Mouse (Mus musculus) midbrain, embryonic 11.5 days (tissue): ENCODE measurements at regions not wholly inside any gene's neighbourhood (a gene's known extent, or its start where the extent isn't known, plus 50 kb on each side); places are given as distances from the start of the nearest gene placed in this dataset.
"Not testable (repeated sequence)": the region's sequence is repeated elsewhere in the genome, so short reads cannot be mapped to it uniquely, and the experiment has no call there.

ENCODE experiments used
- ATAC-seq: fragments of 200-750 bp; cut with Nextera tagmentation; 2 replicates; pipeline ENCODE4 v1.8.0; 2017; ENCODE audit warnings: moderate TSS enrichment, moderate library complexity; ENCODE audit not compliant: low FRiP score
- DNase-seq: peaks from one replicate; pipeline ENCODE4 v3.0.0; 2015; ENCODE audit warnings: low spot score; ENCODE audit errors: missing footprints
- H3K27ac ChIP-seq: fragments of 300-500 bp; sonication (generic); 2 replicates; pipeline ENCODE4 v1.5.1; 2014; ENCODE audit warnings: low read depth, low read length
- H3K27me3 ChIP-seq: fragments of 300-500 bp; sonication (generic); 2 replicates; pipeline ENCODE4 v1.6.1; 2014; ENCODE audit warnings: mild to moderate bottlenecking, low read length, moderate library complexity, mixed read lengths; ENCODE audit not compliant: control insufficient read depth, insufficient read depth
- H3K36me3 ChIP-seq: fragments of 300-500 bp; sonication (generic); 2 replicates; pipeline ENCODE4 v1.6.1; 2014; ENCODE audit warnings: mild to moderate bottlenecking, low read length, moderate library complexity, mixed read lengths; ENCODE audit not compliant: control insufficient read depth, insufficient read depth
- H3K4me1 ChIP-seq: fragments of 300-500 bp; sonication (generic); 2 replicates; pipeline ENCODE4 v1.6.1; 2014; ENCODE audit warnings: low read length; ENCODE audit not compliant: control insufficient read depth, insufficient read depth
- H3K4me2 ChIP-seq: fragments of 300-500 bp; sonication (generic); 2 replicates; pipeline ENCODE4 v1.6.1; 2014; ENCODE audit warnings: mild to moderate bottlenecking, moderate library complexity
- H3K4me3 ChIP-seq: fragments of 300-500 bp; sonication (generic); 2 replicates; pipeline ENCODE4 v1.5.1; 2014; ENCODE audit warnings: low read depth, low read length
- H3K9ac ChIP-seq: fragments of 300-500 bp; sonication (generic); 2 replicates; pipeline ENCODE4 v1.6.1; 2014; ENCODE audit warnings: low read length
- H3K9me3 ChIP-seq: fragments of 300-500 bp; sonication (generic); 2 replicates; pipeline ENCODE4 v1.6.1; 2016; ENCODE audit warnings: low read length; ENCODE audit not compliant: control insufficient read depth
- WGBS: fragments of 180-500 bp; shearing (Covaris S2); extraction: QIAGEN DNeasy Blood & Tissue Kit; methylation state at CpG from one replicate; pipeline ENCODE4 v1.1.7; 2014; 5-methylcytosine and 5-hydroxymethylcytosine counted together

DNA sequence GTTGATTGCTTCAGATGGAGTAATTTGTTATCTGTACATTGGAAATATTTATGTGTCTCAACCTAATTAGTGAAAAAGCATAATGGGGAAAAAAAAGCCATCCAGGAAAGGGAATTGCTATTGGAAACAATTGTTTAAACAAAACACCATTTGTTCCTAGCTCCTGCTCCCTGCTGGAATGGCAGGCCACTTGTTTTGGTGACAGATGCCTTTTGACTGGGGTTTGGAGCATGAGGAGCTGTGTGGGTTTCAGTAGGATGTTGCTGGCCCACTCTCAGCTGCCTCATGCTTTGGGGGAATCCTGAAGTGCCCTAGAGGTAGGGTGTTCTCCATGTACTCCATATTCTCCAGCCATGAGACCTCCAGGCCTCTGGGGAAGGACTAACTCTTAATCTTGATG, 105.5 kb downstream of the Dmrta2 start:
- peak; percentile 17 for DNase-seq
- Histone ChIP-seq H3K9me3 (no peaks in the 10 kb centered on the region), H3K4me2 (no peak overlapping the region), H3K4me1 (no peaks in the 10 kb centered on the region), H3K36me3 (no peaks in the 10 kb centered on the region), H3K9ac (no peak overlapping the region), H3K27ac (no peak overlapping the region), H3K4me3 (no peak overlapping the region), H3K27me3 (no peaks in the 10 kb centered on the region)
- ATAC-seq: no peak

DNA sequence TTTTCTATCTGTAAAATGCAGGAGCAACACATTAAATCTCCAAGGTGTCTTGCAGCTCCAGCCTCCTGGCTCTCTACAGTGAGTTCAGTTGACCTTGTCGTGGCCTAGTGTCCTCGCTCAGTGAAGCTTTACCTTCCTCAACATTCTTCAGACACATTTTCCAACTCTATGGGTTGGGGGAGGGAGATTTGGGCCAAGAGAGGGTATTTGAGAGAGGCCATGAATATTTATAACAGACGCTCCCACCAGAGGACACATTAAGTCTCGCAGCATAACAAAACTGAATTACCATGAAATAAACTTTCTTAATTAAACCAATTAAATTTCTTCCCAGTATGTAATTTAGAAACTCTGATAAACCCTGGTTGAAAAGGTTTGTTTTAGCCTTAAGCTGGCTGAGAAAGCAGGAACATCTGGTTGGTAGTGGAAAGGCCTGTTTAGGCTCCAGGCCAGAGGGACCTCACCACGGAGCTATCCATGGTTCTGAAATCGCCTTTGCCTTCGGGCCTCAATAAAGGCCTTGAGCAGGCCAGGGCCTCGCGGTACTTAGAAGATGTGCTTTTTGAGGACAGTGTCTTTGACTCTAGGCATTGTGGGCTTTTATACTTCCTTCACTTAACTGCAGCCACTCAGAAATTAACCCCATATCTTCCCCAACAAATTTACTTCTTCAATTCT, 109.9 kb downstream of the Dmrta2 start:
- 33% methylated on average over 9 of the region's 9 CpGs for WGBS
- 0 out of 2 replicates have a peak, but pooled peaks have one; percentile 52 for ATAC-seq
- no peak overlapping the region for H3K4me2 ChIP-seq

DNA sequence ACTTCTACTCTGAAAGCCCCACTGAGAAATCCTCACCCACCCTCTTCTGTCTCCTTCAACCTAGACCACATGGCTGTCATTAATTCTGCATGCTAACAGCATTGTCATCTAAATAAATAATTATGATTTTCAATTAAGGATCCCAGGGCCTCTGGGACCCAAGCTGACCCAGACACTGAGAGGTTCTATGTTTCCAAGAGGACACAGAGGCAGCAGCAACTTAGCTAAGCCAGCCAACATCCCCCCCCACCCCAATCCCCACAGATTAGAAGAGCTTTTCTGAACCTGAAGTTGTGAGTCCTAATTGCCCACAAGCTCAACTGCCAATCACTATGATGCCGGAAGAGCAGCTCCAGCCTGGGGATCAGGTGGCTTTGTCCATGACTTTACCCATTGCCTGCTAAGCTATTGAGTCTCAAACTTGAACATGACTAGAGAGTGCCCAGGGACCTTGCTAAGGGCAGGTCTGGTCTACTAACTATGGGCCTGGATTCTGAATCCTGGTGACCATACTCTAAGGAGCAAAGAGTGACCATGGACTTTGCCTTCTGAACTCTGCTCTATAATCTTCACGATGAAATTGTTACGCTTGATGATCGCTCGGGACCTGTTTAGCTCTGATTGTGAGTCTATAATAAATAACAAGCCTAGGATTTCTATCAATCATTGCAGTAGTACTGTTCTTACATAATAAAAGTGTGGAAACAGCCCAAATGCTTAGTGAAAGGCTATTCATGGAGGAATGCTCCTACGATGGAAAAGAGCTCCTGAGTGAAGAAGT, 115.4 kb downstream of the Dmrta2 start:
- Histone ChIP-seq H3K27me3 (no peaks in the 10 kb centered on the region), H3K4me3 (no peak overlapping the region), H3K9ac (no peak overlapping the region), H3K27ac (no peak overlapping the region), H3K4me2 (no peak overlapping the region), H3K4me1 (no peaks in the 10 kb centered on the region), H3K9me3 (no peaks in the 10 kb centered on the region), H3K36me3 (no peaks in the 10 kb centered on the region)
- no peak for ATAC-seq
- 88% methylated on average over 6 of the region's 6 CpGs for WGBS
- DNase-seq: no peak

More for the DNA sequence above, 109.9 kb downstream of the Dmrta2 start:
- Histone ChIP-seq H3K9me3 (no peaks in the 10 kb centered on the region), H3K36me3 (no peaks in the 10 kb centered on the region), H3K27me3 (no peaks in the 10 kb centered on the region), H3K4me3 (no peak overlapping the region), H3K27ac (no peak overlapping the region), H3K9ac (no peak overlapping the region), H3K4me1 (no peaks in the 10 kb centered on the region)
- peak; percentile 93 for DNase-seq

DNA sequence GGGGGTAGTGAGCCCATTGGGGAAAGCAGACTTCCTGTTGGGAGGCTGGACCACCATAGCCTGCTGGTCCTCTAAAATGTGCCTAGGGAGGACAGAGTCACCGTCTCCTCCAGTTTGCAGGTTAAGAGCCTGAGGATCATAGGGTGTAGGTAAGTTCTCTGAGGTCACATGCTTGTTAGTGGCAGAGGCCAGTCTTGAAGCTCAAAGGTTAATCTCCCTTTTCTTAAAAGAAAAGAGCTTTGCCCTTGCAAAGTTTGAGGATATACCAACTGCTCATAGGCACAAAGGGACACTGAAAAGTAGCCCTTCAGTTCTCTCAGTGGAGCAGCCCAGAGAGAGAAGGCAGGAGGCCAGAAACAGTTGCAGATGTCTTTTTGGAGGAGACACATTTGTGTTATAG, 116.7 kb downstream of the Dmrta2 start:
- H3K4me1 ChIP-seq: no peaks in the 10 kb centered on the region
- H3K27ac ChIP-seq: no peak overlapping the region
- ATAC-seq: no peak
- no peak overlapping the region for H3K4me3 ChIP-seq
- WGBS: 92% methylated on average over 1 of the region's 1 CpGs
- H3K4me2 ChIP-seq: no peak overlapping the region
- no peaks in the 10 kb centered on the region for H3K27me3 ChIP-seq
- no peaks in the 10 kb centered on the region for H3K9me3 ChIP-seq
- no peaks in the 10 kb centered on the region for H3K36me3 ChIP-seq
- no peak for DNase-seq
- H3K9ac ChIP-seq: no peak overlapping the region

DNA sequence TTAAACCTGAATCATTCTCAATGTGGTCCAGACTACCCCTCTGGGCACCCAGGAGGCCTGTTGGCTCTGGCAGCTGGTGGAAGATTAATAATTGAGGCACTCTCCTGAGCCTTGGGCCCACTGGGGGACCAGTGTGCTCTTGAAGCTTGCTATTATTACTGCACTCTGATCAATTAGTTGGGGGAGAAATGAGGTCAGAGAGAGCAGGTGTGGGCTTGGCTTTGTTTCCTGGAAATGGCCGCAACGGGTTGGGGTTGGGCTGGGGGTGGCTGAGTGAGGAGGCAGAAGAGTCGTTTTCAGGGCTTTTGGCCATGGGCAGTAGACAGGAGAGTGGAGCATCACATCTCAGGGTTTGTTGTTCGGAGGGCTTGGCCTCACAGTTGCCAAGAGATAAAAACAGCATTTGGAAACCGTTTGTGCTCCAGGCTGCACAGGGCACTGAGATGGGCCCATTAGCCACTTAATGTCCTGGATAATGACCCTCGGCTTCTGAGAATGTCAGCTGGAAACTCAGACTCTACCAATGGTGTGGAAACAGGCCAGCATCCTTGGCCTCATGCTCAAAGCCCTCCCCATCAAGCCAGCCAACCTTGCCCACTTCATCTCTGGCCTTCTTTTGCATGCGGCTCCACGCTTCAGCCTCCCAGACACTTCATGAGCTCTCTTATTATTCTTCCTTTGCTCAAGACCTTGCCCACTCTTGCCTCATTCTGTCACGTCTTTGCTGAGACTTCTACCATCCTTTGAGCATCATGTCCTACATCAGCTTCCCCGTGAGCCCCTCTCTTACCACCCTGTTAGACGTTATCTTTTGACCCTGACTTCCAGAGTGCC, 118.1 kb downstream of the Dmrta2 start:
- Histone ChIP-seq H3K9ac (no peak overlapping the region), H3K9me3 (no peaks in the 10 kb centered on the region), H3K4me3 (no peak overlapping the region), H3K27me3 (no peaks in the 10 kb centered on the region), H3K36me3 (no peaks in the 10 kb centered on the region), H3K4me1 (no peaks in the 10 kb centered on the region), H3K27ac (no peak overlapping the region), H3K4me2 (no peak overlapping the region)
- no peak for ATAC-seq
- WGBS: 78% methylated on average over 11 of the region's 11 CpGs
- DNase-seq: no peak

DNA sequence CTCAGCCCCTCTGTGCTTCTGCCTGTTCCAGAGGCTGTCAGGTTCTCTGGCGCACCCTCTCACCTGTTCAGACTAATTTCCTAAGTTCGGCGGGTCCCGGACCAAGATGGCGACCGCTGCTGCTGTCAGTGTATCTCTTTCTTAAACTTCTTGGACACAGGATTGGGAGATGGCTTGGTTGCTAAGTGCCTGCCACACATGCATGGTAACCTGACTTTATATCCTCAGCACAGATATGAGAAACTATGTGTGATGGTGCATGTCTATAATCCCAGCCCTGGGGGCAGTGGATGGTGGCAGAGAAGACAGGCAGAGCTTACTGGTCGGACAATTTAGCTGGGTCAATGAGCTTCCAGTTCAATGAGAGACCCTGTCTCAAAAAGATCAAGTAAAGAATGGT, 126.3 kb downstream of the Dmrta2 start:
- H3K27me3 ChIP-seq, H3K4me2 ChIP-seq, H3K27ac ChIP-seq, H3K4me1 ChIP-seq, H3K9me3 ChIP-seq, ATAC-seq, H3K36me3 ChIP-seq, H3K4me3 ChIP-seq, DNase-seq, H3K9ac ChIP-seq: not testable (repeated sequence)
- 92% methylated on average over 6 of the region's 7 CpGs for WGBS

DNA sequence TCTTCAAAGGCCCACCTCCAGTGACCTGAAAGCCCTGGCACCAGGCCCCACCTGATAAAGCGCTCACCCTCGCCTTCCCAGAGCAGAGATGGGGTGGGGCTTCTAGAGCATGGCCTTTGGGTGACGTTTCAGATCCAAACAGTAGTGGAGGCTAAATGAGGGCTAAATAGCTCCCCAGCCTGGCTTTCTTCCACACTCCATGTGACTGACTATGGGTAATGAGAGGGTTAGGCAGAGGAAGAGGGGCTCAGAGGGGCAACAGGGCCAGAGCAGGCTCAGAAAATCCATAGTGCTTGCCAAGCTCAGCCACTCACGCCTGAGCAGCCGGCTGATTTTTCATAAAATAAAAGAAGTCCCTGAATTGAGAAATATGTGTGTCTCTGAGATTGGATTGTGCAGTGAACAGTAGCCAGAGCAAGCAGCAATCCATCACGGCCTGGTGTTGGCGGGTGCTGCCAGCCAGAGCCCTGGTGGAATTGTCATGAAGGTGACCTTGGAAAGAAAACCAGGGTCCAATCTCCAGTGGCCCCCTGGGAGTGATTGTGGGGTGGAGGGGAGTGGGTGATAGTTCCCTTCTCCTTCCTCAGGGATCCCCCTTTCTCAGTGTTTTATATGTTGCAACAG, 128.9 kb downstream of the Dmrta2 start:
- H3K4me3 ChIP-seq: no peak overlapping the region
- WGBS: 84% methylated on average over 7 of the region's 7 CpGs
- H3K9me3 ChIP-seq: no peaks in the 10 kb centered on the region
- H3K4me1 ChIP-seq: no peaks in the 10 kb centered on the region
- no peak overlapping the region for H3K9ac ChIP-seq
- ATAC-seq: no peak
- DNase-seq: no peak
- no peak overlapping the region for H3K27ac ChIP-seq
- no peaks in the 10 kb centered on the region for H3K27me3 ChIP-seq
- H3K36me3 ChIP-seq: no peaks in the 10 kb centered on the region
- H3K4me2 ChIP-seq: no peak overlapping the region

DNA sequence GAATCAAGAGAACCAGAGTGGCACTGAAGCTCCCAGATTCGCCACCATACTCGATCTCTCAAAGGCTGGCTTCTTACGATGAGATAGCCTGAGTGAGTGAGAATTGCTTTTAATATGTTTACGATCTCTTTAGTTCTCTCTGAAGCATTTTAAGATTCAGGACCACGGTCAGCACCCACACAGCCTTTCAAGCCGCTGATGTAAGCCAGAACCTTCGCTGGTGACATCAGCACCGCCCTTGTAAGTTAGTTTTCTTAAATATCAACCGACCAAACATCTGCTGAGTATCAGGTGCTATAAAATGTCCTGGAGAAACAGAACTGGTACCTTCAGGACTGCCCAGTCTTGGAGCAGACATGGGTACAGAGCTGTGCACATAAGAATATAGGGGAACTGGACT, 141.6 kb downstream of the Dmrta2 start:
- Histone ChIP-seq H3K4me2 (no peak overlapping the region), H3K9me3 (no peaks in the 10 kb centered on the region), H3K4me3 (no peak overlapping the region), H3K36me3 (no peaks in the 10 kb centered on the region), H3K9ac (no peak overlapping the region), H3K27ac (no peak overlapping the region), H3K27me3 (no peaks in the 10 kb centered on the region), H3K4me1 (no peaks in the 10 kb centered on the region)
- DNase-seq (no peak), ATAC-seq (no peak)
- WGBS: 39% methylated on average over 9 of the region's 9 CpGs
